Mouse (Mus musculus) brain, embryonic 14.5 days (tissue): ENCODE measurements around the gene Chmp1a. TPM values are rescaled to one million over a fixed set of nuclear protein-coding genes. Genes with fewer than 3 reads are reported as not detected.
"Not testable (repeated sequence)": the region's sequence is repeated elsewhere in the genome, so short reads cannot be mapped to it uniquely, and the experiment has no call there.

Experiments
- DNase-seq: peaks from one replicate; pipeline ENCODE4 v3.0.0-alpha.2; 2011; ENCODE audit warnings: low read depth
- CTCF ChIP-seq: fragments of 200-500 bp; IDR thresholded peaks from 2 replicates; pipeline ENCODE4 v1.5.1; 2012; ENCODE audit warnings: inconsistent platforms, mild to moderate bottlenecking, moderate library complexity, borderline replicate concordance; ENCODE audit not compliant: insufficient read depth, insufficient read length; ENCODE audit errors: extremely low read depth
- POLR2A ChIP-seq: fragments of 200-500 bp; IDR thresholded peaks from 2 replicates; pipeline ENCODE4 v1.6.1; 2012; ENCODE audit warnings: mild to moderate bottlenecking, inconsistent platforms, borderline replicate concordance; ENCODE audit not compliant: poor library complexity, insufficient read depth, insufficient read length, severe bottlenecking; ENCODE audit errors: extremely low read depth
- polyA plus RNA-seq: library from polyadenylated mRNA; depleted of rRNA; stranded (reverse); fragments of >200 nt; gene quantifications from 2 replicates; pipeline ENCODE4 v1.2.3, GENCODE M21; 2012

Gene Chmp1a
- polyA plus RNA-seq, 1 experiment, result 146 TPM

GRCm38 (mm10) chr8:123220917-123221316, 8.4 kb upstream of the Chmp1a start:
- TF ChIP-seq CTCF (no peak), POLR2A (no peak)
- DNase-seq, result no peak

DNA sequence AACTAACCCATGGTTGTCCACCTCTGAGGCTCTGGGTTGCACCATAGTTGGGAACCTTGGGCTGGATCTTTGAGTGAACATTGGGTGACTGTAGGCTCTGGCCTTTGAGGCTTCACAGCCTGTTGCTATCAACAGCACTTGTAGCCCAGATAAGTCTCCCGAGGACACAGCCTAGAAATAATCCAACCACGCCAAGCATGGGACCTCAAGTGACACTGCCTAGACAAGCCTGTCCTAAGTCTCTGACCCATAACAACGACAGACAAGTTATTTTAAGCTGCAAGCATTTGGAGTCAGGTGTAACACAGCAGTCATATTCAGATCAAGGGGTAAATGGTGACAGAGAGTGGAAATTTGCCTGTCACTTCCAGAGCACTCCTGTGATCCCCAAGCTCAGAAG, 2.9 kb upstream of the Chmp1a start:
- no peak for DNase-seq
- no peak for TF ChIP-seq CTCF
- no peak for TF ChIP-seq POLR2A

DNA sequence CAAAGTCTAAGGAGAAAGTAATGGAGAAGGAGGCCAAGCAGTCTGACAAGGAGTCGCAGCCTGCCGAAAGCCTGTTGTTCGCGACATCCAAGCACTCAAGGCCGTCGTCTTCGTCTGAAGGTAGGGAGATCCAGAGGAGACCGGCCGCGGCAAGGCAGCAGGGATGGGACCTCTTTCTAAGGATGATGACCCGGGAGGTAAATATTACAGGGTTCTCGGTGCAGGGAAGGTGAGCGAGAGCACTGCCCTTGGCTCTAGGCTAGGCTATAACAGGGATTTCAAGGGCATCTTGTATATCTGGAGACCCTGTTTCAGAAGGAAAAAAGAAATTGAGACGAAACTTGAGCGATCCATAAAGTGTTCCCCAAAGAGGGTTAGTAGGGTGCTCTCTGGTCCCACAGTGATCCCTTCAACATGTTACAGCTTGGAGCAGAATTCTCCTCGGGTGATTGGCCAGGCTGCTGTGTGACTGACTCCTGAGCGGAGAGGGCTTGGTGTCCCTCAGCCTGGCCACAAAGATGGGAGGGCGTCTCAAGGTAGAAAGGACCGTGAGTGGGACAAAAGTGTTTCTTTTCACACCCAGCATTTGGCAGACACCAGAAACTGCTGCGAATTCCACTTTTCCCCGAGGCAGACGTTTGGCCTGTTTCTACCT, 682 bp upstream of the Chmp1a start:
- TF ChIP-seq POLR2A, result no peak
- no peak for TF ChIP-seq CTCF
- no peak for DNase-seq

DNA sequence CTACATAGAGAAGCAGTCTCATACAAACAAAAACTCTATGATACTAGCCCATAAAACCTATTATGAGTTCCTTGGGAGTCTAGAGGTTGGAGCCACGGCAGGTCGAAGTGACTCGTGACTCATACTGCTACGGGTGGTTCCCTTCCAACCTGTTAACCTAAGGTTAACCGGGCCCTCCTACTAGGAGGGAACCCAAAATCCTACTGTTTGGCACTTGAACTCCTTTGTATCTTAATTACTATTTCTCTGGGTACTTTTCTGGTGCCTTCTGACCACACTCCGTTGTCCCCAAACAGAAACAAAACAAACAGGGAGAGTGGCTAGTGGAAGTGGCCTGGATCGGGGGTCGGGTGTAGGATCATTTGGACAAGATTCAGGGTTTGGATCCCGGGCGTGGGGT, 687 bp downstream of the Chmp1a start:
- TF ChIP-seq CTCF (no peak), POLR2A (no peak)
- no peak for DNase-seq

GRCm38 (mm10) chr8:123203571-123203970, 9.0 kb downstream of the Chmp1a start:
- TF ChIP-seq POLR2A (no peak), CTCF (no peak)
- no peak for DNase-seq

GRCm38 (mm10) chr8:123202288-123202687, 10.3 kb downstream of the Chmp1a start:
- DNase-seq, result peak; percentile 86
- TF ChIP-seq CTCF (peak; percentile 91; the same call in 1 of the 2 replicates), POLR2A (no peak)

- DNase-seq, result no peak
- TF ChIP-seq POLR2A (no peak), CTCF (no peak)
These were observed 12.7 kb downstream of the Chmp1a start for GRCm38 (mm10) chr8:123199864-123200263.

DNA sequence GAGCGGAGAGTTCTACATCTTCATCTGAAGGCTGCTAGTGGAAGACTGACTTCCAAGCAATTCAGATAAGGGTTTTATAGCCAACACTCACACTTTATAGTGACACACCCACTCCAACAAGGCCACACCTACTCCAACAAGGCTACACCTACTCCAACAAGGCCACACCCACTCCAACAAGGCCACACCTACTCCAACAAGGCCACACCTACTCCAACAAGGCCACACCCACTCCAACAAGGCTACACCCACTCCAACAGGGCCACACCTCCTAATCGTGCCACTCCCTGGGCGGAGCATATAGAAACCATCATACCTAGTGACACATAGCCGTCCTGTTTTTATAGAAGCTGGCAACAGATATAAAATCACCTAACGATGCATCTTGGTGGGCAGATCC, 15.5 kb downstream of the Chmp1a start:
- not testable (repeated sequence) for DNase-seq

DNA sequence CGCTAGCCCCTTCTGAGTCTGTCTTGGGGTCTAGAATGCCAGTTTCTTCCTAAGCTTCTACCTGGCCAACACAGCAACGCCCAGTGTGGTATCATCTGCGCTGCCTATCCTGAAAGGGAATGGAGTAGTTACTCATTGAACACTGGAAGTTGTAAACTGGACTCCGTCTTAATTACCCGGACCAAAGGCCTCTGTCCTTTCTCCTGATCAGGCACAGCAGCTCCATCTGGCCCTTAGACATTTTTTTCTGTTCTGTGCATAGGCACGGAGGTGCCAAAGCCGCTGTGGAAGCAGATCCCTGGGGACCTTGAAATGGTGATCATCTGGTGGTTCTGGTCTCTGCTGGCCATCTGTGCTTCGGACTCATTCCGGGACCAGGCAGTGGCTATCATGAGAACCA, 18.8 kb downstream of the Chmp1a start:
- TF ChIP-seq POLR2A, result no peak
- no peak for TF ChIP-seq CTCF
- no peak for DNase-seq

DNA sequence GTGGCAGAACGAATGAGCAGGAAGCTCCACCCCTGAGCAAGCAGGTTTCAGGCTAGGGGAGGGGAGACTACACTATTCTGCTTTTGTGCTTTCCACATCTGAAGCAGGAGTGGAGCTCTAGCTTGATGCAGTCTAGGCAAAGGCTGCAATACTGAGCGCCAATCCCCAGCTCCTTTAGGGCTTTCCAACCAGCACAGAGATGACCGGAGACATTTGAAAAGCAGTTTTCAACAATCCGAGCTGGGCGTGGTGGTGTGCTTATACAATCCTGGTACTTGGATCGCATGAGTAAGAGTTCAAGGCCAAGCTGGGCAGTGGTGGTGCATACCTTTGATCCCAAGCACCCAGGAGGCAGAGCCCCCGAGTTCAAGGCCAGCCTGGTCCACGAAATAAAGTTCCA, 20.7 kb downstream of the Chmp1a start:
- DNase-seq, result no peak
- TF ChIP-seq CTCF, result no peak
- TF ChIP-seq POLR2A, result no peak

DNA sequence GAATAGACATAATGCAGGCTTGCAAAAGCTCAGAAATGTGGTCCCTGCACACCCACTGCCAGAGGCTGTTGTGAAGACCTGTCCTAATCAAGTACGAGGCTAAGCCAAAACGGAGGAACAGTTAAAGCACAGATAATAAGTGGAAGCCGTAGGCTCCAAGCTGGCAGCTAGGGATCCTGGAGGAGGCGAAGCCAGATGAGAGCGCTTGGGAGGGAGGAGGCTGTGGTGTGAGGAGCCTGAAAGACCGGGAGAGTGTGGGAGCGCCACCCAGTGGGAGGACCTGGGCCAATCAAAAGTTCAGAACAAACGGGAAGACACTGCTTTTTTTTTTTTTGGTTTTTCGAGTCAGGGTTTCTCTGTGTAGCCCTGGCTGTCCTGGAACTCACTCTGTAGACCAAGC, 21.9 kb downstream of the Chmp1a start:
- peak; percentile 81 for DNase-seq
- TF ChIP-seq CTCF (peak; percentile 65), POLR2A (no peak)

DNA sequence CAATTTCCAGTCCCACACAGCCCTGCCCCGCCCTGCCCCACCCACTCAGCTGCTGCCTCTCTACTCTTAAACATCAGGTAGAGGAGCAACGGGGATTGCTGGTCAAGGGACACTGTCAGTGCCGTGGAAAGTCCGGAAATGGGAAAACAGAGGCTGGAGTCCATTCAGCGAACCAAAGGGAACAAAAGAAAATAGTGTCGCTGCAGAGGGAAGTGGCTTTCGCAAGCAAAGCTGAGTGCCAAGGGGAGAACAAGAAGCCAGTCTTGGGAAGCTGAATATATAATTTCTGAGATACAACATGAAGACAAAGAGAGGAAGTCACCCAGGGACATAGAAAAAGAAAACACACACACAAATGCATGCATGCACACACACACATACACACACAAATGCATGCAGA, 23.7 kb downstream of the Chmp1a start:
- DNase-seq, result no peak
- no peak for TF ChIP-seq CTCF
- no peak for TF ChIP-seq POLR2A

- DNase-seq, result no peak
- no peak for TF ChIP-seq CTCF
- TF ChIP-seq POLR2A, result no peak
These were observed 24.6 kb downstream of the Chmp1a start for GRCm38 (mm10) chr8:123188006-123188405.

GRCm38 (mm10) chr8:123185566-123186409, 26.8 kb downstream of the Chmp1a start, which contains the start of gene Dpep1:
Gene Dpep1, plus strand, starts transcription at chr8:123186242.
- DNase-seq, result no peak
- no peak for TF ChIP-seq POLR2A
- TF ChIP-seq CTCF, result no peak

DNA sequence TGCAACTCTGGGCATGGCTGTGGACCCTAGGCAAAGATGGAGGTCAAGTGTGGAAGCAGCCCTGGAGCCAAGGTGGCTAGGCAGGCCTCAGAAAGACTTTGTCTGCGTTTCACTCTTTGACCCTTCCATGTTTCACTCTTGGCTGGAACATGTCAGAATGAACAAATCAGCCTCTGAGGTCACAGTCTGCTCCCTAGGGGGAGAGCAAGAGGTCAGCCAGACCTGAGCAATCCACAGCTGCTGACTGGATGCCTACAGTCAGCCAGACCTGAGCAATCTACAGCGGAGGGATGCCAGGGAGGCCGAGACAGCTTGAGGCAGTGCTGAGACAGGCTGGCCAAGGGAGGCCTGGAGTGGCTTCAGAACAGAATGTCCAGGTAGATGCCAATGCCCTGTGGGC, 31.2 kb downstream of the Chmp1a start:
- DNase-seq, result no peak
- TF ChIP-seq POLR2A, result no peak
- no peak for TF ChIP-seq CTCF
